Mouse (Mus musculus) adrenal gland, postnatal 10 days (tissue): Measurements from ENCODE around the gene Uchl5. TPM values are rescaled to one million over a fixed set of nuclear protein-coding genes. Genes with fewer than 3 reads are reported as not detected.

Source experiments
- DNase-seq: peaks from one replicate; pipeline ENCODE4 v3.0.0; 2021; ENCODE audit warnings: mixed read lengths
- total RNA-seq, 2 experiments: library from RNA; stranded (reverse); gene quantifications; 2 replicates each; pipeline ENCODE4 v1.2.3; 2021

The Uchl5 gene
- total RNA-seq, 2 experiments from 2014 or later, result 26.6 to 30.3 TPM

- peak; percentile 68 for DNase-seq
Measured at GRCm38 (mm10) chr1:143788584-143789227, 11.6 kb downstream of the Uchl5 start.

- no peak for DNase-seq
Measured at GRCm38 (mm10) chr1:143803537-143803936, 26.5 kb downstream of the Uchl5 start.

GRCm38 (mm10) chr1:143809062-143809461 is 32.0 kb downstream of the Uchl5 start:
- DNase-seq, result peak; percentile 30

- peak; percentile 90 for DNase-seq
Measured at GRCm38 (mm10) chr1:143813676-143814360, 36.7 kb downstream of the Uchl5 start.

- DNase-seq, result no peak
Measured at GRCm38 (mm10) chr1:143820096-143820877, 43.2 kb downstream of the Uchl5 start.

- no peak for DNase-seq
Measured at GRCm38 (mm10) chr1:143822677-143823076, 45.6 kb downstream of the Uchl5 start.

GRCm38 (mm10) chr1:143830713-143831112 is 53.6 kb downstream of the Uchl5 start:
- DNase-seq, result no peak

- DNase-seq, result no peak
Measured at GRCm38 (mm10) chr1:143836363-143837182, 59.5 kb downstream of the Uchl5 start.

- DNase-seq, result peak; percentile 24
Measured at GRCm38 (mm10) chr1:143837681-143838080, 60.6 kb downstream of the Uchl5 start.

- peak; percentile 52 for DNase-seq
Measured at GRCm38 (mm10) chr1:143838896-143839410, 61.9 kb downstream of the Uchl5 start.

- DNase-seq, result no peak
Measured at GRCm38 (mm10) chr1:143852329-143852728, 75.3 kb downstream of the Uchl5 start.

GRCm38 (mm10) chr1:143852779-143853358 is 75.8 kb downstream of the Uchl5 start:
- DNase-seq, result no peak

GRCm38 (mm10) chr1:143853691-143854115 is 76.6 kb downstream of the Uchl5 start:
- peak; percentile 53 for DNase-seq

- DNase-seq, result no peak
Measured at GRCm38 (mm10) chr1:143855706-143856105, 78.6 kb downstream of the Uchl5 start.

Other genes starting within 250 kb of the Uchl5 start
- gene B3galt2, start 136.6 kb upstream of the Uchl5 start, total RNA-seq, result 1 to 10 TPM; 3.9 to 4.8 TPM
- gene Cdc73, start 74.4 kb upstream of the Uchl5 start, total RNA-seq, result 10 to 100 TPM; 66.4 to 74.2 TPM
- gene Glrx2, start 60.9 kb upstream of the Uchl5 start, total RNA-seq, result 10 to 100 TPM; 84.8 to 84.9 TPM
- 10 to 100 TPM in 1 of 2 experiments, 1 to 10 TPM in 1; 8.3 to 10.4 TPM for gene Trove2, start 204 bp upstream of the Uchl5 start, total RNA-seq
- gene Rgs2, start 226.9 kb downstream of the Uchl5 start, total RNA-seq, result 100 to 1,000 TPM; 254 to 383 TPM